Mouse (Mus musculus): ENCODE data around the gene Tmem201. TPM values are rescaled to one million over a fixed set of nuclear protein-coding genes. Genes with fewer than 3 reads are reported as not detected.

The Tmem201 gene
- polyA plus RNA-seq, 1 experiment from 2014 or later: 51.1 TPM

- Histone ChIP-seq H3K9me3 (no peaks in the 10 kb centered on the region), H3K4me3 (no peak overlapping the region), H3K9ac (no peak overlapping the region), H3K4me1 (no peaks in the 10 kb centered on the region), H3K27me3 (replicated peaks) (no peaks in the 10 kb centered on the region), H3K4me2 (no peak overlapping the region), H3K27ac (no peak overlapping the region), H3K36me3 (replicated peaks) (peaks cover 8% of the 10 kb centered on the region; the same call in 1 of the 2 replicates)
- 17% methylated on average over 5 of the region's 5 CpGs for WGBS
- peak; percentile 66 for ATAC-seq (replicated peaks)
Measured at GRCm38 (mm10) chr4:149710510-149710909, 27.3 kb downstream of the Tmem201 start.

DNA sequence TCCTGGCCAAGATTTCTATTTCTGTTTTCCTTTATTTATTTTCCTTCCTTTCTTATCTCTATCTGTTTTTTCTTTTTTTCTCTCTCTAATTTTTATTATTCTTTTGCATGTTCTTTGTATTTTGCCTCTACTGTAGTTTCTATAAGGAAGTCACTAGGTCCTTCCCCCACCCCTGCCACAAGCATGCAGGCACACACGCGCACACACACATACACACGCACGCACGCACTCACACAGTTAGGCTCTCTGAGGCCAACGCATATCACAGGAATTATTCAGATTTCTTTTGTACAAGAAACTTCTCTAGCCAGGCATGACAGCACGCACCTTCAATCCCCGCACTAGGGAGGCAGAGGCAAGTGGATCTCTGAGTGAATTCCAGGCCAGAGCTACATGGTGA lies 31.9 kb downstream of the Tmem201 start:
- no peak overlapping the region for H3K27ac ChIP-seq
- no peaks in the 10 kb centered on the region for H3K27me3 ChIP-seq (replicated peaks)
- H3K9ac ChIP-seq: no peak overlapping the region
- H3K36me3 ChIP-seq (replicated peaks): no peaks in the 10 kb centered on the region
- ATAC-seq (replicated peaks): no peak
- 88% methylated on average over 8 of the region's 8 CpGs for WGBS
- no peaks in the 10 kb centered on the region for H3K4me1 ChIP-seq
- H3K9me3 ChIP-seq: no peaks in the 10 kb centered on the region
- H3K4me2 ChIP-seq: no peak overlapping the region
- H3K4me3 ChIP-seq: no peak overlapping the region

- Histone ChIP-seq H3K9ac (no peak overlapping the region), H3K27me3 (replicated peaks) (no peaks in the 10 kb centered on the region), H3K9me3 (no peaks in the 10 kb centered on the region), H3K27ac (no peak overlapping the region), H3K36me3 (replicated peaks) (no peaks in the 10 kb centered on the region), H3K4me2 (no peak overlapping the region), H3K4me1 (no peaks in the 10 kb centered on the region), H3K4me3 (no peak overlapping the region)
- 77% methylated on average over 7 of the region's 7 CpGs for WGBS
- ATAC-seq (replicated peaks): no peak
Measured at GRCm38 (mm10) chr4:149705298-149705697, 32.5 kb downstream of the Tmem201 start.

- Histone ChIP-seq H3K4me1 (peaks cover 10% of the 10 kb centered on the region), H3K9me3 (no peaks in the 10 kb centered on the region), H3K4me3 (no peak within 1 kb of the TSS), H3K27me3 (replicated peaks) (peaks cover 20% of the 10 kb centered on the region), H3K36me3 (replicated peaks) (no peaks in the 10 kb centered on the region), H3K4me2 (no peak within 1 kb of the TSS), H3K27ac (no peak within 1 kb of the TSS), H3K9ac (no peak within 1 kb of the TSS)
- no peak for ATAC-seq (replicated peaks)
- WGBS: 77% methylated on average over 19 of the region's 19 CpGs
Measured at GRCm38 (mm10) chr4:149702210-149702979, 35.4 kb downstream of the Tmem201 start, which contains the start of gene Pik3cd. Gene Pik3cd, minus strand, starts transcription at chr4:149702571.

DNA sequence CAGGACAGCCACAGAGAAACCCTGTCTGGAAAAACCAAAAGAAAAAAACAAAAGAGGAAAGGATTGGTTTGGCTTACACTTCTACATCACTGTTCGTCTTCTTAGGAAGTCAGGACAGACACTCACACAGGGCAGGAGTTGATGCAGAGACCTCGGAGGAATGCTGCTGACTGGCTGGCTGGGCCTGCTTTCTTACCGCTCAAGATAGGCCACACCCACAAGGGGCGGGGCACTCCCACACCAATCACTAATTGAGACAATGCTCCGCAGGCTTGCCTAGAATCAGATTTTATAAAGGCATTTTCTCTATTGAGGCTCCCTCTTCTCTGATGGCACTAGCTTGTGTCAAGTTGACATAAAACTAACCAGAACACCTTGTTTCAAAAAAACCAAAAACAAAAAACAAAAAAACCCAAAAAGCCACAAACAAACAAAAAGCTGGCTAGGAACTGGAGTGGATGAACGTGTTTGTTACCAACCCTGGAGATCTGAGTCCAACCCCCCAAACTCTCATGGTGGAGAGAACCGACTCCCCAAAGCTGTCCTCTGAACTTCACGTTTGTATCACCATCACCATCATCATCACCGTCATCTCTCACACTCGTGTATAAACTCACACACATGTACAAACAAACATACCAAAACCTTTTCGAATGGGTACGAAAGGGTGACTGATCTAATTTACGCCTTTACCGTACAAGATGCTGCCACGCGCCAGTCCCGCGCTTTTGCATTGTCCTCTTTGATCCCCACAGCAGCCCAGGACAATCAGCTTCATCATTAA lies 36.2 kb downstream of the Tmem201 start:
- H3K27ac ChIP-seq: no peak overlapping the region
- H3K9me3 ChIP-seq: no peaks in the 10 kb centered on the region
- H3K27me3 ChIP-seq (replicated peaks): peaks cover 27% of the 10 kb centered on the region
- no peaks in the 10 kb centered on the region for H3K36me3 ChIP-seq (replicated peaks)
- peaks cover 11% of the 10 kb centered on the region for H3K4me1 ChIP-seq
- WGBS: 65% methylated on average over 18 of the region's 18 CpGs
- H3K4me3 ChIP-seq: no peak overlapping the region
- no peak overlapping the region for H3K9ac ChIP-seq
- no peak for ATAC-seq (replicated peaks)
- no peak overlapping the region for H3K4me2 ChIP-seq

- Histone ChIP-seq H3K4me3 (no peak overlapping the region), H3K27me3 (replicated peaks) (peaks cover 27% of the 10 kb centered on the region)
Measured at GRCm38 (mm10) chr4:149699953-149700352, 37.9 kb downstream of the Tmem201 start.

GRCm38 (mm10) chr4:149698197-149698821 lies 39.5 kb downstream of the Tmem201 start:
- WGBS: under 1% methylated on average over 33 of the region's 35 CpGs
- Histone ChIP-seq H3K4me1 (peaks cover 14% of the 10 kb centered on the region), H3K4me2 (peak overlapping the region; percentile 68), H3K4me3 (peak overlapping the region; percentile 36), H3K27me3 (replicated peaks) (peaks cover 27% of the 10 kb centered on the region), H3K9ac (peak overlapping the region; percentile 17), H3K27ac (no peak overlapping the region), H3K36me3 (replicated peaks) (no peaks in the 10 kb centered on the region), H3K9me3 (no peaks in the 10 kb centered on the region)
- ATAC-seq (replicated peaks): peak; percentile 70; the same call in 1 of the 2 replicates

More at GRCm38 (mm10) chr4:149699953-149700352, 37.9 kb downstream of the Tmem201 start:
- Histone ChIP-seq H3K4me1 (peaks cover 14% of the 10 kb centered on the region), H3K36me3 (replicated peaks) (no peaks in the 10 kb centered on the region), H3K4me2 (no peak overlapping the region), H3K9ac (no peak overlapping the region), H3K27ac (no peak overlapping the region), H3K9me3 (no peaks in the 10 kb centered on the region)
- no peak for ATAC-seq (replicated peaks)
- WGBS: 80% methylated on average over 4 of the region's 4 CpGs

DNA sequence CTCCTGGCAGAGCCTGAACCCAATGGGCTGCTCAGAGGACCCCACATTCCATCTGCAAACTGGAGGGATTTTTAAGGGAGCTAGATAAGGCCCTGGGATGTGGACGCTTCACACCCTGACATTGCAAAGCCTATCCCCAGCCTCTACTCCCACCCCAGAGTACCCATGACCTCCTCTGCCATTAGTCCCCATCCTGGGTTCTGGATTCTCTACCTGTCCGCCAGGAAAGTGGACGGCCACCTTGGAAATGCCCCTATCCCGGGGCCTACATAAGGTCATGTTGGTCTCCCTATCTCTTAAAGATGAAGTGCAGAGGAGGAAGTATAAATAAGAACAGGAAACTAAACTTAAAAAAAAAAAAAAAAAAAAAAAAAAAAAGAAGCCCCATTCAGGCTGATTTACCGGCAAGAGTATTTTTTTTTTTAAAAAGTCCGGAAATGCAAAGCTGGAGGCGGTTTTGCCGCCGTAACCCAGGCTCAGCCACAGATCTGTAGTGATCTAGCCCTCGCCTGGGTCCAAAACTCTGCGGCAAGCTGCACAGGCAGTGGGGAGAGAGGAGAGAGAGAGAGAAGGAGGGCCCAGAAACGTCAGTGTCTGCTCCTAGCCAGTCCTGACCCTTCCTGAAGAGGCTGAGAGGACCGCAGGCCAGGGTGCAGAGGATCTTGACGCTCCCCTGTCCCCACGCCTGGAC lies 40.2 kb downstream of the Tmem201 start:
- ATAC-seq (replicated peaks): peak; percentile 24; the same call in 1 of the 2 replicates

DNA sequence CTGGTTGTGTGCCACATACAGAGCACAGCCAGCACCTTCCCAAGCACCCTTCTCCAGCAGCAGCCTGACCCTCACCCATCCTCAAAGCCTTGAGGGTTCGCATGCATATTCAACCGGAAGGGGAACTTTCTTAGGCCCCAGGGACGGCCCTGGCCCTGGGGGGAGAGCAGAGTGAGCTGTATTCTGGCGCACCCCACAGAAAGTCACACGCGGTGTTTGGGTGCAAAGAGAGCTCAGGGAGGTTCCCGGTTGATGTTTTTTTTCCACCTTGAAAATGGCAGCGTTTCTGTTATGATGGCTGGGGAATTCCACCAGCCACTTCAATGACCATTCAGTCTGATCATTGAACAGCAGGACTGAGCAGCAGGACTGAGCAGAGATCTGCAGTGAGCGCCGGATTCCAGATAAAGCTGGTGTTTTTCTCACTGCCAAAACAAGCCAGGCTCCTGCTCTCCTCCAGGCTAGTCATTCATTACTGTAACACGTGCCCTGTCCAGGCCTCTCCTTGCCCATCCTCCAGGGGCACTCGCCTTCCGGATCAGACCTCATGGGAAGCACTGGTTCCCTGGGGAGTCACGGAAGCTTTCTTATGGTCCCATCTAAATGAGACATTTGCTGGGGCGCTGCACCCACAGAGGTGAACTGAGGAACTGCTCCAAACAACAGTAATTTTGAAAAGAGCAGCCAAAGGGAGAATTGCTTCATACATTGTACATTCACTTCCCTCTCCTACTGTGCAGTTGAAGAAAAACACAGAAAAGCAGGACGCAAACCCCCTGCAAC lies 41.5 kb downstream of the Tmem201 start:
- no peaks in the 10 kb centered on the region for H3K9me3 ChIP-seq
- no peak overlapping the region for H3K27ac ChIP-seq
- ATAC-seq (replicated peaks): no peak
- no peak overlapping the region for H3K9ac ChIP-seq
- no peaks in the 10 kb centered on the region for H3K36me3 ChIP-seq (replicated peaks)
- peaks cover 27% of the 10 kb centered on the region for H3K27me3 ChIP-seq (replicated peaks)
- no peak overlapping the region for H3K4me2 ChIP-seq
- WGBS: 32% methylated on average over 16 of the region's 16 CpGs
- H3K4me1 ChIP-seq: peaks cover 14% of the 10 kb centered on the region
- no peak overlapping the region for H3K4me3 ChIP-seq

More for the DNA sequence above, 40.2 kb downstream of the Tmem201 start:
- 20% methylated on average over 15 of the region's 15 CpGs for WGBS
- peak overlapping the region; percentile 17 for H3K9ac ChIP-seq
- H3K27ac ChIP-seq: no peak overlapping the region
- no peaks in the 10 kb centered on the region for H3K9me3 ChIP-seq
- H3K4me1 ChIP-seq: peaks cover 14% of the 10 kb centered on the region
- H3K36me3 ChIP-seq (replicated peaks): no peaks in the 10 kb centered on the region
- H3K4me2 ChIP-seq: peak overlapping the region; percentile 68
- peak overlapping the region; percentile 36 for H3K4me3 ChIP-seq
- H3K27me3 ChIP-seq (replicated peaks): peaks cover 27% of the 10 kb centered on the region

- H3K27me3 ChIP-seq (replicated peaks): no peaks in the 10 kb centered on the region
Measured at GRCm38 (mm10) chr4:149691368-149691767, 46.5 kb downstream of the Tmem201 start.

DNA sequence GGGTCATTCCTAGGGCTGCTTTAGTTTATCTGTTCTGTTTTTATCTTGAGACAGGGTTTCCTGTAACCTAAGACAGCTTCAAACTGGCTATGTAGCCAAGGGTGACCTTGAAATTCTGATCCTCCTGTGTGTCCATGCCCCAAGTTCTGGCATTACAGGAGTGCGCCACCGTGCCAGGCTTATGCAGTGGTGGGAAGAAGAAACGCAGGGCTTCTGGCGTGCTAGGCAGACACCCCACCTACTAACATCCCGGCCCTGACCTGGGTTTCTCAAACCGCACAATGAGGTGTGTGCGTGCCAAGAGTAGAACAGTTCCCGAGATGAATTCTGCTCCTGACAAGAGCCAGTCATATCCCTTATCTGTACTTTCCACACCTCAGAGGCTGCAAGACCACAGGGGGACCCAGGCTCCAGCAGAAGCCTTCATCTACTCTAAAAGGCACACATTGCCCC lies 47.0 kb downstream of the Tmem201 start:
- WGBS: 91% methylated on average over 8 of the region's 8 CpGs
- no peaks in the 10 kb centered on the region for H3K9me3 ChIP-seq
- no peak overlapping the region for H3K9ac ChIP-seq
- H3K27ac ChIP-seq: no peak overlapping the region
- ATAC-seq (replicated peaks): no peak
- no peaks in the 10 kb centered on the region for H3K36me3 ChIP-seq (replicated peaks)
- no peak overlapping the region for H3K4me3 ChIP-seq
- H3K27me3 ChIP-seq (replicated peaks): no peaks in the 10 kb centered on the region
- H3K4me2 ChIP-seq: no peak overlapping the region
- H3K4me1 ChIP-seq: no peaks in the 10 kb centered on the region

More at GRCm38 (mm10) chr4:149691368-149691767, 46.5 kb downstream of the Tmem201 start:
- H3K27ac ChIP-seq: no peak overlapping the region
- H3K4me1 ChIP-seq: peaks cover under 1% of the 10 kb centered on the region; the same call in 1 of the 2 replicates
- no peak overlapping the region for H3K9ac ChIP-seq
- no peak for ATAC-seq (replicated peaks)
- no peaks in the 10 kb centered on the region for H3K9me3 ChIP-seq
- H3K4me3 ChIP-seq: no peak overlapping the region
- 72% methylated on average over 8 of the region's 8 CpGs for WGBS
- H3K4me2 ChIP-seq: no peak overlapping the region
- H3K36me3 ChIP-seq (replicated peaks): no peaks in the 10 kb centered on the region
